Mouse (Mus musculus) thymus, adult 2 months (tissue): Measurements from ENCODE around the gene Tomm5.

ENCODE experiments used
- CTCF ChIP-seq: fragments of 200-500 bp; IDR thresholded peaks from 2 replicates; pipeline ENCODE4 v1.5.1; 2012; ENCODE audit warnings: mild to moderate bottlenecking, control low read depth, low read length, moderate library complexity, borderline replicate concordance; ENCODE audit not compliant: control insufficient read depth, poor library complexity, insufficient read depth; ENCODE audit errors: extremely low read depth
- POLR2A ChIP-seq: fragments of 200-500 bp; IDR thresholded peaks from 2 replicates; pipeline ENCODE4 v1.6.1; 2012; ENCODE audit warnings: mild to moderate bottlenecking, low read length, control low read depth, moderate library complexity; ENCODE audit not compliant: control insufficient read depth, poor library complexity, insufficient read depth; ENCODE audit errors: extremely low read depth

GRCm38 (mm10) chr4:45137636-45138035 is 29.7 kb upstream of the Tomm5 start:
- TF ChIP-seq CTCF: no peak
- no peak for TF ChIP-seq POLR2A
